Mouse (Mus musculus) heart, adult 2 months (tissue): Measurements from ENCODE around the gene Cuedc1.

Source experiments
- CTCF ChIP-seq: fragments of 200-600 bp; IDR thresholded peaks from 2 replicates; pipeline ENCODE4 v1.8.1; 2022; ENCODE audit warnings: antibody characterized with exemption, mild to moderate bottlenecking, moderate library complexity
- POLR2A ChIP-seq: fragments of 200-500 bp; IDR thresholded peaks from 2 replicates; pipeline ENCODE4 v1.6.1; 2011; ENCODE audit warnings: mild to moderate bottlenecking, low read depth, low read length, control low read depth; ENCODE audit not compliant: insufficient read depth

- TF ChIP-seq CTCF, result no peak
- TF ChIP-seq POLR2A, result no peak
Observed at GRCm38 (mm10) chr11:88240275-88240674, 142.4 kb downstream of the Cuedc1 start.
